Mouse (Mus musculus) embryonic facial prominence, embryonic 14.5 days (tissue): ENCODE data around the gene Akap11. TPM values are rescaled to one million over a fixed set of nuclear protein-coding genes. Genes with fewer than 3 reads are reported as not detected.
A peak's percentile ranks its signal among the peaks of the same experiment; 100 is the strongest.
"Not testable (repeated sequence)": the region's sequence is repeated elsewhere in the genome, so short reads cannot be mapped to it uniquely, and the experiment has no call there.

Experiments used
- ATAC-seq: fragments of 200-750 bp; cut with Nextera tagmentation; 2 replicates; pipeline ENCODE4 v1.8.0; 2017; ENCODE audit warnings: low read depth, moderate number of reproducible peaks, moderate TSS enrichment
- DNase-seq: peaks from one replicate; pipeline ENCODE4 v3.0.0-alpha.2; 2015; ENCODE audit warnings: low spot score
- H3K27ac ChIP-seq: fragments of 300-500 bp; sonication (generic); replicated peaks from 2 replicates; pipeline ENCODE4 v1.5.1; 2014; ENCODE audit warnings: low read depth, mild to moderate bottlenecking, low read length, moderate library complexity
- H3K27me3 ChIP-seq: fragments of 300-500 bp; sonication (generic); replicated peaks from 2 replicates; pipeline ENCODE4 v1.6.1; 2014; ENCODE audit warnings: low read length; ENCODE audit not compliant: control insufficient read depth, insufficient read depth
- H3K36me3 ChIP-seq: fragments of 300-500 bp; sonication (generic); 2 replicates; pipeline ENCODE4 v1.6.1; 2014; ENCODE audit warnings: low read length, mixed read lengths; ENCODE audit not compliant: control insufficient read depth, insufficient read depth
- H3K4me1 ChIP-seq: fragments of 300-500 bp; sonication (generic); 2 replicates; pipeline ENCODE4 v1.6.1; 2014; ENCODE audit warnings: antibody characterized with exemption, low read length; ENCODE audit not compliant: control insufficient read depth, insufficient read depth
- H3K4me2 ChIP-seq: fragments of 300-500 bp; sonication (generic); 2 replicates; pipeline ENCODE4 v1.6.1; 2014; ENCODE audit warnings: low read depth, mild to moderate bottlenecking, low read length, moderate library complexity, mixed read lengths
- H3K4me3 ChIP-seq: fragments of 300-500 bp; sonication (generic); 2 replicates; pipeline ENCODE4 v1.5.1; 2014; ENCODE audit warnings: low read depth, mild to moderate bottlenecking, low read length
- H3K9ac ChIP-seq: fragments of 300-500 bp; sonication (generic); 2 replicates; pipeline ENCODE4 v1.6.1; 2014; ENCODE audit warnings: low read depth, mild to moderate bottlenecking, low read length, moderate library complexity, mixed read lengths
- H3K9me3 ChIP-seq: fragments of 300-500 bp; sonication (generic); 2 replicates; pipeline ENCODE4 v1.6.1; 2016; ENCODE audit warnings: low read length; ENCODE audit not compliant: control insufficient read depth
- WGBS: fragments of 180-500 bp; shearing (Covaris S2); extraction: QIAGEN DNeasy Blood & Tissue Kit; methylation state at CpG from one replicate; pipeline ENCODE4 v1.1.7; 2014; 5-methylcytosine and 5-hydroxymethylcytosine counted together
- polyA plus RNA-seq: library from polyadenylated mRNA; unstranded; fragments of >200 nt; fragmentation: Nextera tagmentation; extraction: Ambion mirVana; gene quantifications from 2 replicates; pipeline ENCODE4 v1.2.1, GENCODE M21; 2014

Gene Akap11
- polyA plus RNA-seq, 1 experiment from 2014 or later, result 19.3 TPM

DNA sequence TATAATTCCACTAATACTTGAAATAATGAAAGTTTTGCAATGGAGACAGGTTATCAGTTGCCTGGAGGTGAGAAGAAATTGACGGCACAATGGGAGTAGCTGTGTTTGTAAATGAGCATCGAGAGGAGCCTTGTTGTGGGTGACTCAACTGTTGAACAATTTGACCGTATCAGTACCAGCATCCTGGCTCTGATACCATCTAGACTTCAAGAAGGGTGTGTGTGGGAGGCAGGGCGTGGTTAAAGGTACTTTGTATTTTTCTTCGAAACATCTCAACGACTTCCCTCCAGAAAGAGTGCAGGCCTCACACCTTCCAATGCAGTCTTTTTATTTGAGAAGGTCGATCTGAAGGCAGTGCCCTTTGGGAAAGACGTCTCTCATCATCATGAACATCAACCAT, 22.4 kb upstream of the Akap11 start:
- no peak overlapping the region for H3K4me3 ChIP-seq
- no peaks in the 10 kb centered on the region for H3K27me3 ChIP-seq
- DNase-seq (no peak), ATAC-seq (no peak)
- no peaks in the 10 kb centered on the region for H3K4me1 ChIP-seq
- H3K9me3 ChIP-seq, result no peaks in the 10 kb centered on the region
- no peak overlapping the region for H3K9ac ChIP-seq
- H3K27ac ChIP-seq, result no peak overlapping the region
- H3K36me3 ChIP-seq, result no peaks in the 10 kb centered on the region
- 91% methylated on average over 8 of the region's 8 CpGs for WGBS
- no peak overlapping the region for H3K4me2 ChIP-seq

DNA sequence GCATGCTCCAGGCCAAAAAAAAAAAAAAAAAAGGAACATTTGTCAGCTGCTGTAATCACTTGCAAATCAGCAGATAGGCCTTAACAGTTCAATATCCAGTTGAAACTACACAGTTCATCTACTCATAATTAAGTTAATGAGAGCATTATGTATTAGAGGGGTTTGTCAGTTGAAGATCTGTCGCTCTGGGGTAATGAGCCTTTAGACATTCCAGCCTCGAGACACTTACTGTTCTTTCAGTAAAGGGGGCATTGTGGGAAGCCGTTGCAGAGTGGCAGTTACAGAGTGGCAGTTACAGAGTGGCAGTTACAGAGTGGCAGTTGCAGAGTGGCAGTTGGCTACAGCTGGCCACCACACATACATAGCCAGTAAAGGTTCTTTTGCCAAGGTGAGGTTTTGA, 18.2 kb upstream of the Akap11 start:
- H3K36me3 ChIP-seq, H3K27ac ChIP-seq, H3K27me3 ChIP-seq, H3K4me1 ChIP-seq, H3K9ac ChIP-seq, H3K9me3 ChIP-seq, H3K4me3 ChIP-seq, DNase-seq, H3K4me2 ChIP-seq, ATAC-seq: not testable (repeated sequence)
- 68% methylated on average over 3 of the region's 3 CpGs for WGBS

DNA sequence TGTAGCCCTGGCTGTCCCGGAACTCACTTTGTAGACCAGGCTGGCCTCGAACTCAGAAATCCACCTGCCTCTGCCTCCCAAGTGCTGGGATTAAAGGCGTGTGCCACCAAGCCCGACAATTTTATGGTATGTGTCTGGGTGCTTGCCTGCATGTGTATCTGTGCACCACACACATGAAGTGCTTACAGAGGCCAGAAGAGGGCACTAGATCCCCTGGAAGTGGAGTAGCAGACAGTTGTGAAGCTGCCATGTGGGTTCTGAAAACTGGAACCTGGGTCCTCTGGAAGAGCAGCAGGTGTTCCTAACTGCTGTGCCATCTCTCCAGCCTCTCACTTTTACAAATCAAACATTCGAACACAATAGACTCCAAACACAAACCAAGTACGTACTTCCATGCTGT, 17.1 kb upstream of the Akap11 start:
- 95% methylated on average over 6 of the region's 6 CpGs for WGBS
- no peak overlapping the region for H3K4me3 ChIP-seq
- no peak for ATAC-seq

DNA sequence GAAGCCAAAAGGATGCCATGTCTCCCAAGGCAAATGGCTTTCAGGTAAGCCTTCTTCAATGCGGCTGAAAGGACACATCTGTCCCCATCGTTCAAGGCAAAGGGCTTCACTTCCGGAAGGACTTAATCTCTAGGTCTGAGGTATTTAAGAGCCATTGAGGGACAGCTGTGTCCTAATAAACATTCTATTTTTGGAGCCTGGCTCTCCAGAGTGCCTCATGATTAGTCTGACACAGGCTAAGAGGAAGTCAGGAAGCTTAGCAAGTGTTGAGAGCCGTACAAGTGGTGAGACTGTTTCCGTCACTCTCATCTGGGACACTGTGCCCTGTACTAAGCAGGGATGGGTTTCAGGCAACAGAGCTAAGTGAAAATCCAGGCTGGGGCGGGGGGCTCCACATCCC, 12.2 kb upstream of the Akap11 start:
- Histone ChIP-seq H3K4me3 (no peak overlapping the region), H3K9ac (no peak overlapping the region), H3K27ac (no peak overlapping the region), H3K27me3 (no peaks in the 10 kb centered on the region), H3K9me3 (no peaks in the 10 kb centered on the region), H3K4me2 (no peak overlapping the region), H3K4me1 (no peaks in the 10 kb centered on the region), H3K36me3 (no peaks in the 10 kb centered on the region)
- DNase-seq (peak; percentile 67), ATAC-seq (peak; percentile 75; the same call in 1 of the 2 replicates)
- 68% methylated on average over 6 of the region's 6 CpGs for WGBS

More for the DNA sequence above, 17.1 kb upstream of the Akap11 start:
- Histone ChIP-seq H3K4me1 (no peaks in the 10 kb centered on the region), H3K27ac (no peak overlapping the region), H3K9ac (no peak overlapping the region), H3K36me3 (no peaks in the 10 kb centered on the region), H3K9me3 (no peaks in the 10 kb centered on the region), H3K4me2 (no peak overlapping the region), H3K27me3 (no peaks in the 10 kb centered on the region)
- DNase-seq, result no peak

DNA sequence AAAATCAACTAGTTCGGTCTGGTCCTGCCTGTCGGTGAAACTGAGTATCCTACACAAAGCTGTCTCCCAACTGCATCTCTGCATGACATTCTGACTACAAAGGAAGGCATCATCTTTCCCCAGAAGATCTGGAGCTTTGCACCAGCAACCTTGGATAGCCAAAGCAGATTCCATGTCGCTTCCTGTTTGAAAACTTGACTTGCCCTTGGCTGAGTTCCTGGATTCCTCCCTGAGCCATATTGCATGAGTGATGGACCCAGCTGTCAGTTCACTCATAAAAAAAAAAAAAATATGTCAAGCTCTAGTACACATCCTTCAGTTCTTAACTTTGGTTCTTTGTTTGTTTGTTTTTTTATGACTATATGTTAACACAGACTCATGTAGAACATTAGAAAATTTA, 4.7 kb upstream of the Akap11 start:
- DNase-seq, result peak; percentile 42
- Histone ChIP-seq H3K4me2 (no peak overlapping the region), H3K9me3 (no peaks in the 10 kb centered on the region), H3K27ac (no peak overlapping the region), H3K27me3 (no peaks in the 10 kb centered on the region), H3K4me1 (peaks cover 7% of the 10 kb centered on the region; the same call in 1 of the 2 replicates), H3K9ac (no peak overlapping the region), H3K36me3 (no peaks in the 10 kb centered on the region), H3K4me3 (no peak overlapping the region)
- WGBS, result 68% methylated on average over 3 of the region's 3 CpGs
- no peak for ATAC-seq

DNA sequence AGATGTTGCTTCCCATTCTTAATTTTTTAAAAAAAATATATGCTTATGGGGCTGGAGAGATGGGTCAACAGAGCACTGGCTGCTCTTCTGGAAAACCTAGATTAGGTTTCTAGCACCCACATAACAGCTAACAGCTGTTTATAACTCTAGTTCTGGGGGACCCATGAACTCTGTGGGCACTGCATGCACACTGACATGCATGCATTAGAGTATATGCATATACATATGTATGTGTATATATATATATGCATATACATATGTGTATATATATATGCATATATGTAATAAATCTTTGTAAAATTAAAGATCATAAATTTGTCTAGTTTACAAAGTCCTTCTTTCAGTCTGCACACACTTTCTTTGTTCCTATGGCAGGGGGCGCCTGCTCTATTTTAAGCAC, 3.2 kb upstream of the Akap11 start:
- WGBS, result 92% methylated on average over 1 of the region's 1 CpGs
- Histone ChIP-seq H3K4me3 (no peak overlapping the region), H3K9ac (no peak overlapping the region), H3K27ac (no peak overlapping the region), H3K36me3 (no peaks in the 10 kb centered on the region), H3K9me3 (no peaks in the 10 kb centered on the region), H3K4me1 (peaks cover 7% of the 10 kb centered on the region; the same call in 1 of the 2 replicates), H3K4me2 (no peak overlapping the region), H3K27me3 (no peaks in the 10 kb centered on the region)
- no peak for DNase-seq
- no peak for ATAC-seq

DNA sequence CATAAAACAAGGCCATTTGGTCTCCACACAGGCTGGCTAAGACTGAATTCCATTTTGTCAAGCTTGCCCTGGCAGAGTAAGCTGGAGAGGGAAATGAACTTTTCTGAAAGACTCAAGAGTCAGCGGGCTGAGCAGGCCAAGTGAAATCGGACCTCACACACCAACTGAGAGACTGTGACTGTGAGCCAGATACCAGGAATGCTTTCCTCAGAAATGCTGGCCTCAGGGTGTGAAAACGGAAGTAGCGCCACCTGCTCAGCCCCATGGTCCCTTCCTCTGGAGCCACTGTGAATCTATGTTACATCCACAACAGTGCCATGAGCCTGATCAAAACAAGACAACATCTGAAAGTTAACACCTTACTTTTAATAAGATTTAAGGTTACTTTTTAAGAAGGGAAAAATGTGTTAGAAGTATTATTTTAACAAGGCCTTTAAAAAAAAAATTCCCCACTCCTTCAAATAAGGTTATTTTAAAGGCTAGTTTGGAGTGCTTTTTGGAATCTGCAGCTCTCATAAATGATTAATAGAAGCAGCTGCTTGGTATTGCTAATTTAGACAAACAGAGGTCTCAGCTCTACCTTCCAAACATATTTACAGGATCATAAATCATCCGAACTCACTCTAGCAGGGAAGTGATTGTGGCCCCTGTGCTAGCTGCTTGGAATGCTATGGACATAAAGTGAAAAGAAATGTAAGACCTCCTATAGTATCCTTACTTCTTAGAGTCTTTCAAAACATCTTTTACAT, 2.1 kb upstream of the Akap11 start:
- ATAC-seq, result no peak
- 30% methylated on average over 5 of the region's 5 CpGs for WGBS

DNA sequence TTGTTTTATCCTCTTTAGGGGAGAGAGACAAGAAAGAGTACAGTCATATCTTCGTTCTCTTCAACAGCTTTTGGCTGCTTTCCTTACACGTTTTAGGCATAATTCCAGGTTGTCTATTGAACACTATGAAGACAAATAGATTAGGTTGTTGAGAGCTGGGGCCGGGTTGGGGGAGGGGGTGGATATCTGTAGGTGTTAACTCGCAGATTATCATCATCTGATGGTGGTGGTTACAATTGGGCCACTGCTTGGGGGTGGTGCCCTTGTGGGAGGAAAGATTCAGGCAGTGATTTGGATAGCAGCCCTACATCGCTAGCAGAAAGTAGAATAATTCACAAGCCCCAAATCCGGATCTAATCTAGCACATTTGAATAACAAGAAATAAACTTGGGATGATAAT, 943 bp upstream of the Akap11 start:
- ATAC-seq, result no peak
- Histone ChIP-seq H3K9me3 (no peaks in the 10 kb centered on the region), H3K27me3 (no peaks in the 10 kb centered on the region), H3K36me3 (no peaks in the 10 kb centered on the region), H3K4me3 (peak overlapping the region; percentile 82; the same call in 1 of the 2 replicates), H3K4me1 (peaks cover 7% of the 10 kb centered on the region; the same call in 1 of the 2 replicates), H3K4me2 (peak overlapping the region; percentile 70), H3K9ac (peak overlapping the region; percentile 94; the same call in 1 of the 2 replicates), H3K27ac (peak overlapping the region; percentile 65; the same call in 1 of the 2 replicates)
- 46% methylated on average over 6 of the region's 6 CpGs for WGBS
- DNase-seq, result no peak

More for the DNA sequence above, 2.1 kb upstream of the Akap11 start:
- Histone ChIP-seq H3K36me3 (no peaks in the 10 kb centered on the region), H3K4me3 (no peak overlapping the region), H3K9ac (no peak overlapping the region), H3K4me1 (peaks cover 7% of the 10 kb centered on the region; the same call in 1 of the 2 replicates), H3K9me3 (no peaks in the 10 kb centered on the region), H3K4me2 (no peak overlapping the region), H3K27ac (no peak overlapping the region), H3K27me3 (no peaks in the 10 kb centered on the region)
- DNase-seq, result peak; percentile 68

DNA sequence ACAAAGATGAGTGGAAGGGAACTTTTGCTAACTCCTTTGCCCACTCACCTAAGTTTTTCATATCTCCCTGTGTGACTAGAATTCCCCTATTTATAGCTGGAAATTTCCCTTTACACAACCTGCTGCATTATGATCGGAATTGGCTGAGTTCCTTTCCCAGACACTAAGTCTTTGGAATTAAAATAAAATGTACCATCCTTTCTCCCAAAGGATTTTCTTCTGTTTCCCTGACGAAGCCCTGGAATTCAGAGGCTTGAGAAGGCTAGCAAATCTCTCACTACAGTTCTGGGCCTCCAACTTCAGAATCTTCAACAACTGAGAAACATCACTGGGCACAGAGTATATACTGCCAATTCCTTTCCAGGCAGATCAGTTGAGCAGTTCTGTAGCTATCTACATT, 1.2 kb downstream of the Akap11 start:
- Histone ChIP-seq H3K27me3 (no peaks in the 10 kb centered on the region), H3K27ac (0 out of 2 replicates have a peak overlapping the region, but pooled peaks have one; percentile 34), H3K36me3 (no peaks in the 10 kb centered on the region), H3K4me1 (peaks cover 7% of the 10 kb centered on the region; the same call in 1 of the 2 replicates), H3K9me3 (no peaks in the 10 kb centered on the region), H3K9ac (peak overlapping the region; percentile 94), H3K4me3 (peak overlapping the region; percentile 82), H3K4me2 (peak overlapping the region; percentile 70)
- ATAC-seq (no peak), DNase-seq (no peak)
- 36% methylated on average over 2 of the region's 2 CpGs for WGBS
